Mouse (Mus musculus): ENCODE data around the gene Prss50.

DNA sequence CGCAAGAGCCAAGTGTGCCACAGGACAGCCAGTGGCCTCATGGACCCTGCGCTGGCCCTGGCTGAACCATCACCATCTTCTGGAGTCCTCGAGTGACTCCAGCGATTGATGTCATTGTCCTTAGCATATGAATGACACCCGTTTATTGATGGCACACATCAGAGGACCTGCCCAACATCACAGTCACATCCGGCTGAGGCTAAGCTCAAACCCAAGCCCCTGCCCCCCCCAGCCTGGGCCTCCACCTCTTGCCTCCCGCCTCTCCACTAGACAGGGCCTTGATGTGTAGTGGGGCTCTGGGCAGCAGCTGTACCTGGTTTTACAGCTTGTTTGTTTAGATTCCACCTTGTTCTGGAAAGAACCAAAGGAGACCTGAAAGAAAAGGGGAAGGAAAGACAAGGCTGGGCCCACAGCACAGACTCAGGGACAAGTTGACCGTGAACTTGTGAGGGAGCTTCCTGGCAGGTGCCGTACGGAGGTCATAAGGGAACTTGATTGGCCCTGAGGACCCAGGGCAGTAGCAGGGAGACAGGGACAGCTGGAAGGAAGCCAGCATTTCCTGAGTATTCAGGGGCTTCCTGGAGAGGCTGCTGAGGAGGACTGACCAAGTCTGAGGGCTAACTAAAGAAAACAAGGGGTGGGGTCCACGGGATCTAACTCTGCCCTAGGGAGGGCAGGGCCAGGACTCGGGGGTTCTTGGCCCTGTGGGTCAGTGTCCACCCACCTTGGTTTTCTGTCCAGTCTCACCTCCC lies 33.5 kb downstream of the Prss50 start:
- TF ChIP-seq ZNF384 (IDR thresholded peaks at IDR 0.05; ENCODE audit: low read depth, low read length) (no peak), MAFK (IDR thresholded peaks at IDR 0.05; ENCODE audit: insufficient read depth, low read depth, low read length) (no peak), HCFC1 (IDR thresholded peaks at IDR 0.05; ENCODE audit: borderline replicate concordance, insufficient read depth, low read length) (no peak), ZC3H11A (IDR thresholded peaks at IDR 0.05; ENCODE audit: borderline replicate concordance, low read depth, low read length) (no peak)

All from ES-E14 (cell line).